Mouse (Mus musculus): ENCODE data around the gene Rhobtb1.

GRCm38 (mm10) chr10:69263906-69264305 lies 112.7 kb downstream of the Rhobtb1 start:
- TF ChIP-seq TCF12 (IDR thresholded peaks at IDR 0.05; ENCODE audit: insufficient read depth, poor library complexity, severe bottlenecking) = no peak
- no peak for TF ChIP-seq TCF3 (IDR thresholded peaks at IDR 0.05; ENCODE audit: insufficient read length, low read depth)
- TF ChIP-seq SRF (IDR thresholded peaks at IDR 0.05; ENCODE audit: control insufficient read depth, insufficient read length, low read depth) = no peak
- no peak for TF ChIP-seq POLR2A (IDR thresholded peaks at IDR 0.05; ENCODE audit: insufficient read length, low read depth)
- TF ChIP-seq POLR2AphosphoS2 (IDR thresholded peaks at IDR 0.05; ENCODE audit: insufficient read length, low read depth) = no peak
- no peak for TF ChIP-seq E2F4 (IDR thresholded peaks at IDR 0.05; ENCODE audit: insufficient read depth)
